In genomic region chr4:141725277-141725676, GRCm38 (mm10) we compare ENCODE assay signal across 24 mouse cellular contexts. TPM values are rescaled to one million over a fixed set of nuclear protein-coding genes. Genes with fewer than 3 reads are reported as not detected.
DNase-seq lines count a peak whose midpoint lies in the region; ATAC-seq and TF ChIP-seq lines count a peak whose summit lies in the region.
"Had no signal": no experiment of that assay in that cellular context is flagged by ENCODE, and none has a peak within 500 bp of the region (broad histone marks: within the 10 kb centered on the region; RNA-seq: fewer than 3 reads in every experiment).

No protein-coding gene starts in this region.

- no peaks in the 10 kb centered on the region for H3K27me3 ChIP-seq in liver, adult 2 months (ENCODE audit: control insufficient read depth, insufficient read depth, low read length)
- no peaks in the 10 kb centered on the region for H3K27me3 ChIP-seq in liver, embryonic 11.5 days (replicated peaks; ENCODE audit: control insufficient read depth, insufficient read depth, low read length)
- peaks cover 17% of the 10 kb centered on the region; the same call in 1 of the 2 replicates for H3K27me3 ChIP-seq in liver, embryonic 15.5 days
- H3K27me3 ChIP-seq in stomach, embryonic 16.5 days (ENCODE audit: control insufficient read depth, insufficient read depth, low read length) = no peaks in the 10 kb centered on the region
- H3K27me3 ChIP-seq: heart, embryonic 12.5 days had no signal

- no peak for TF ChIP-seq POLR2A in liver, adult 2 months (IDR thresholded peaks at IDR 0.05; ENCODE audit: extremely low read depth, insufficient read depth, low read length)

- H3K4me1 ChIP-seq in liver, adult 2 months (ENCODE audit: control insufficient read depth, insufficient read depth, low read length) = peaks cover 37% of the 10 kb centered on the region
- H3K4me1 ChIP-seq in liver, embryonic 11.5 days (replicated peaks; ENCODE audit: control insufficient read depth, insufficient read depth, low read length) = peaks cover 21% of the 10 kb centered on the region
- H3K4me1 ChIP-seq in liver, embryonic 15.5 days (replicated peaks) = peaks cover 63% of the 10 kb centered on the region
- peaks cover 23% of the 10 kb centered on the region for H3K4me1 ChIP-seq in stomach, embryonic 16.5 days (ENCODE audit: control insufficient read depth, insufficient read depth, low read length)

- 32% methylated on average over 5 of the region's 5 CpGs for WGBS in liver, adult 2 months
- WGBS in liver, embryonic 11.5 days = 75% methylated on average over 5 of the region's 5 CpGs
- 67% methylated on average over 5 of the region's 5 CpGs for WGBS in liver, embryonic 15.5 days (ENCODE audit: insufficient replicate concordance)
- 71% methylated on average over 5 of the region's 5 CpGs for WGBS in stomach, embryonic 16.5 days

- no peak for DNase-seq in gastrocnemius, adult 2 months
- no peak for DNase-seq in gastrocnemius, postnatal 4 days (ENCODE audit: low spot score in 2 of 2)
- DNase-seq in liver, adult 2 months (ENCODE audit: extremely low read depth, low read depth, low spot score) = no peak
- DNase-seq in liver, embryonic 11.5 days (ENCODE audit: low spot score) = no peak
- no peak for DNase-seq in urinary bladder, postnatal 4 days (ENCODE audit: low spot score in 2 of 2)
- no peak for DNase-seq in heart, postnatal 36 days
- DNase-seq: adrenal gland, postnatal 14 days; cerebellum, adult 8-10 months; cerebellum, postnatal 36 days; embryo, embryonic 11 days; gastrocnemius, postnatal 10 days; heart, postnatal 10 days; midbrain, embryonic 14.5 days; thymus, postnatal 36 days had no signal

- peaks cover 22% of the 10 kb centered on the region for H3K79me2 ChIP-seq in liver, adult 2 months (ENCODE audit: control insufficient read depth, insufficient read depth, low read length)

- intact Hi-C loops in gastrocnemius, adult 2 months (cut with DNase I) = no loop called here
- intact Hi-C loops in heart, postnatal 36 days (cut with DNase I) = no loop called here

- no peaks in the 10 kb centered on the region for H3K9me3 ChIP-seq in liver, embryonic 11.5 days (ENCODE audit: control insufficient read depth, low read length)
- H3K9me3 ChIP-seq in liver, embryonic 15.5 days (replicated peaks) = no peaks in the 10 kb centered on the region
- no peaks in the 10 kb centered on the region for H3K9me3 ChIP-seq in stomach, embryonic 16.5 days (replicated peaks; ENCODE audit: control insufficient read depth, low read length)
- H3K9me3 ChIP-seq: heart, embryonic 12.5 days; limb, embryonic 10.5 days had no signal

- H3K9ac ChIP-seq in liver, adult 2 months (ENCODE audit: low read depth, low read length) = peak overlapping the region; percentile 59
- no peak overlapping the region for H3K9ac ChIP-seq in liver, embryonic 11.5 days (ENCODE audit: low read depth, low read length)
- H3K9ac ChIP-seq in liver, embryonic 15.5 days = no peak overlapping the region
- H3K9ac ChIP-seq in stomach, embryonic 16.5 days (ENCODE audit: low read length) = no peak overlapping the region
- H3K9ac ChIP-seq: heart, embryonic 12.5 days; liver, embryonic 14.5 days had no signal

- no peak for TF ChIP-seq CTCF in gastrocnemius, adult 2 months (IDR thresholded peaks at IDR 0.05)
- no peak for TF ChIP-seq CTCF in liver, adult 2 months (IDR thresholded peaks at IDR 0.05; ENCODE audit: low read depth, low read length)

- no peak overlapping the region for H3K4me2 ChIP-seq in liver, embryonic 11.5 days
- H3K4me2 ChIP-seq in liver, embryonic 15.5 days = no peak overlapping the region
- H3K4me2 ChIP-seq in stomach, embryonic 16.5 days (ENCODE audit: low read depth, low read length) = no peak overlapping the region
- H3K4me2 ChIP-seq: heart, embryonic 12.5 days had no signal

- no peak for ATAC-seq in liver, embryonic 11.5 days (replicated peaks; ENCODE audit: low FRiP score)
- no peak for ATAC-seq in liver, embryonic 15.5 days (ENCODE audit: insufficient read depth)
- no peak for ATAC-seq in stomach, embryonic 16.5 days (ENCODE audit: insufficient read depth, low FRiP score)
- ATAC-seq: forebrain, embryonic 14.5 days; hindbrain, postnatal 0 days had no signal

- H3K4me3 ChIP-seq in gastrocnemius, adult 2 months = no peak overlapping the region
- no peak overlapping the region for H3K4me3 ChIP-seq in liver, adult 2 months (ENCODE audit: insufficient read depth, low read depth, low read length)
- no peak overlapping the region for H3K4me3 ChIP-seq in liver, embryonic 11.5 days (ENCODE audit: low read depth, low read length)
- no peak overlapping the region for H3K4me3 ChIP-seq in liver, embryonic 15.5 days (replicated peaks)
- no peak overlapping the region for H3K4me3 ChIP-seq in stomach, embryonic 16.5 days (replicated peaks; ENCODE audit: low read length)
- H3K4me3 ChIP-seq: heart, embryonic 12.5 days; limb, embryonic 10.5 days had no signal

- peaks cover 11% of the 10 kb centered on the region for H3K36me3 ChIP-seq in liver, adult 2 months (ENCODE audit: control insufficient read depth, insufficient read depth, low read length)
- H3K36me3 ChIP-seq in liver, embryonic 11.5 days (ENCODE audit: control insufficient read depth, insufficient read depth, low read length) = peaks cover 4% of the 10 kb centered on the region
- peaks cover 10% of the 10 kb centered on the region for H3K36me3 ChIP-seq in liver, embryonic 15.5 days (replicated peaks)
- H3K36me3 ChIP-seq in stomach, embryonic 16.5 days (ENCODE audit: control insufficient read depth, insufficient read depth, low read length) = 0 out of 2 replicates have a peak, but pooled peaks cover 4% of the 10 kb centered on the region

- peak overlapping the region; percentile 80 for H3K27ac ChIP-seq in gastrocnemius, adult 2 months
- peak overlapping the region; percentile 89 for H3K27ac ChIP-seq in liver, adult 2 months (replicated peaks; ENCODE audit: insufficient read depth, low read depth, low read length)
- H3K27ac ChIP-seq in liver, embryonic 11.5 days (ENCODE audit: low read depth, low read length) = no peak overlapping the region; the same call in 1 of the 2 replicates
- peak overlapping the region; percentile 30; the same call in 1 of the 2 replicates for H3K27ac ChIP-seq in liver, embryonic 15.5 days (replicated peaks)
- peak overlapping the region; percentile 68; the same call in 1 of the 2 replicates for H3K27ac ChIP-seq in stomach, embryonic 16.5 days (ENCODE audit: low read length)
- H3K27ac ChIP-seq: hindbrain, postnatal 0 days; limb, embryonic 10.5 days; liver, embryonic 14.5 days had no signal

RNA-seq across cellular contexts. Expression of gene Ddi2, which starts 2.1 kb away (rescaled TPM):
- total RNA-seq in gastrocnemius, adult 2 months (2021) = 10 to 100 TPM; 37.8 to 46.5 TPM
- 10 to 100 TPM; 42.4 to 50.2 TPM for total RNA-seq in gastrocnemius, postnatal 4 days (2021)
- 59.2 and 64.0 TPM in 2 replicates for total RNA-seq in liver, adult 2 months (2014; rRNA removed)
- polyA plus RNA-seq in liver, adult 2 months (2012; rRNA removed) = 51.2 and 55.7 TPM in 2 replicates
- polyA plus RNA-seq in liver, embryonic 11.5 days (2014; fragmentation: Nextera tagmentation; extraction: Ambion mirVana) = 29.3 and 31.4 TPM in 2 replicates
- 14.8 and 17.2 TPM in 2 replicates for polyA plus RNA-seq in liver, embryonic 15.5 days (2015; fragmentation: Nextera tagmentation; extraction: Ambion mirVana)
- 18.8 and 19.7 TPM in 2 replicates for polyA plus RNA-seq in stomach, embryonic 16.5 days (2015; fragmentation: Nextera tagmentation; extraction: Ambion mirVana)
- 10 to 100 TPM; 30.7 to 31.0 TPM for total RNA-seq in heart, postnatal 36 days (2021)

RNA-seq across cellular contexts. Expression of gene Agmat, which starts 21.2 kb away (rescaled TPM):
- total RNA-seq in gastrocnemius, adult 2 months (2021) = not detected
- total RNA-seq in gastrocnemius, postnatal 4 days (2021) = 1 to 10 TPM in 1 of 2 experiments, under 1 TPM in 1; 0.64 to 1.5 TPM
- 164 and 180 TPM in 2 replicates for total RNA-seq in liver, adult 2 months (2014; rRNA removed)
- 453 and 487 TPM in 2 replicates for polyA plus RNA-seq in liver, adult 2 months (2012; rRNA removed)
- 16.0 and 18.0 TPM in 2 replicates for polyA plus RNA-seq in liver, embryonic 11.5 days (2014; fragmentation: Nextera tagmentation; extraction: Ambion mirVana)
- polyA plus RNA-seq in liver, embryonic 15.5 days (2015; fragmentation: Nextera tagmentation; extraction: Ambion mirVana) = 20.5 and 26.2 TPM in 2 replicates
- polyA plus RNA-seq in stomach, embryonic 16.5 days (2015; fragmentation: Nextera tagmentation; extraction: Ambion mirVana) = 5.8 and 8.0 TPM in 2 replicates
- total RNA-seq in heart, postnatal 36 days (2021) = under 1 TPM in 1 of 2 experiments, not detected in 1; 0.19 TPM
- total RNA-seq: hindbrain, postnatal 0 days; layer of hippocampus, postnatal 14 days had no signal
- polyA plus RNA-seq: forebrain, embryonic 14.5 days; hindbrain, embryonic 11.5 days; limb, embryonic 10.5 days; midbrain, embryonic 14.5 days; neural tube, embryonic 11.5 days had no signal

RNA-seq across cellular contexts. Expression of gene Rsc1a1, which starts 39.9 kb away (rescaled TPM):
- 1 to 10 TPM; 3.8 to 5.6 TPM for total RNA-seq in gastrocnemius, adult 2 months (2021)
- 1 to 10 TPM; 3.6 to 5.1 TPM for total RNA-seq in gastrocnemius, postnatal 4 days (2021)
- 16.3 and 30.3 TPM in 2 replicates for total RNA-seq in liver, adult 2 months (2014; rRNA removed)
- 52.0 and 70.9 TPM in 2 replicates for polyA plus RNA-seq in liver, adult 2 months (2012; rRNA removed)
- polyA plus RNA-seq in liver, embryonic 11.5 days (2014; fragmentation: Nextera tagmentation; extraction: Ambion mirVana) = 2.7 TPM in 1 of 2 replicates, not detected in the other
- polyA plus RNA-seq in liver, embryonic 15.5 days (2015; fragmentation: Nextera tagmentation; extraction: Ambion mirVana) = 1.2 TPM in 1 of 2 replicates, not detected in the other
- not detected in 2 replicates for polyA plus RNA-seq in stomach, embryonic 16.5 days (2015; fragmentation: Nextera tagmentation; extraction: Ambion mirVana)
- total RNA-seq in heart, postnatal 36 days (2021) = under 1 TPM in 1 of 2 experiments, not detected in 1; 1.00 TPM
- polyA plus RNA-seq: hindbrain, postnatal 0 days; midbrain, embryonic 14.5 days; neural tube, embryonic 11.5 days had no signal

Comparison
In these comparisons a context has a peak if more than half of its experiments do, and no peak if none do; other contexts are left out.
1. RNA of gene Agmat, which starts 21.2 kb away (total RNA-seq): 164 to 180 TPM in liver, adult 2 months; 0.64 to 1.5 TPM in gastrocnemius, postnatal 4 days, 0.19 TPM in heart, postnatal 36 days and not detected in gastrocnemius, adult 2 months; every median in the first group is over 10 times any median in the second.